Mouse (Mus musculus): ENCODE data around the gene Ttll6.

DNA sequence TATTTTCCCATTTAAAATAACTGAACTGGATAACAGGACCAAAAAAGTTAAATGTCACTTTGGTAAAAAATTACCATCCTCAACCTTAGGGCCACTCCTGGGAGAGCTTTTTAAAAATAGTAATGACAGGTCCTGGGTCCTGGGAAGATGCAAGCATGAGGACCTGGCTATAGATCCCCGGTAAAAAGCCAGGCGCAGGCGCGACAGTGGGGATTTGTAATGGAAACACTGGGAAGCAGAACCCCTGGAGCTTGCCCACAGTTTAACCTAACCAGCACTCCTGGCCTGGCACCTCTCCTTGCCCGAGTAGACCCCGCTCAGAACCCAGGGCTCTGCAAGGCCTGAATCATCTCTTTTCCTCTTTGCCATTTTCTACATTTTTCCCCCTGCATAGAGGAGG, 41.3 kb downstream of the Ttll6 start:
- TF ChIP-seq CTCF (IDR thresholded peaks at IDR 0.05): no peak
- no peak for TF ChIP-seq EP300 (IDR thresholded peaks at IDR 0.05)
